Mouse (Mus musculus) lung, adult 2 months (tissue): ENCODE data around the gene Papss2.

Experiments used
- CTCF ChIP-seq: fragments of 200-500 bp; IDR thresholded peaks from 2 replicates; pipeline ENCODE4 v1.5.1; 2011; ENCODE audit warnings: mild to moderate bottlenecking, low read length, control low read depth; ENCODE audit not compliant: insufficient read depth
- POLR2A ChIP-seq: fragments of 200-500 bp; IDR thresholded peaks from 2 replicates; pipeline ENCODE4 v1.6.1; 2011; ENCODE audit warnings: low read depth, mild to moderate bottlenecking, control low read depth, low read length, borderline replicate concordance; ENCODE audit errors: extremely low read depth

GRCm38 (mm10) chr19:32567025-32567424 is 28.6 kb upstream of the Papss2 start:
- TF ChIP-seq CTCF (no peak), POLR2A (no peak)
